Mouse (Mus musculus) limb, embryonic 13.5 days (tissue): ENCODE data around the gene Car12. TPM values are rescaled to one million over a fixed set of nuclear protein-coding genes. Genes with fewer than 3 reads are reported as not detected.

ENCODE experiments used
- ATAC-seq: fragments of 200-750 bp; cut with Nextera tagmentation; 2 replicates; pipeline ENCODE4 v1.8.0; 2017; ENCODE audit warnings: low read depth, moderate number of reproducible peaks, moderate TSS enrichment; ENCODE audit not compliant: low FRiP score
- H3K27ac ChIP-seq: fragments of 300-500 bp; sonication (generic); 2 replicates; pipeline ENCODE4 v1.5.1; 2015; ENCODE audit warnings: inconsistent platforms, mild to moderate bottlenecking, moderate library complexity
- H3K27me3 ChIP-seq: fragments of 300-500 bp; sonication (generic); 2 replicates; pipeline ENCODE4 v1.6.1; 2015; ENCODE audit warnings: mild to moderate bottlenecking, inconsistent platforms
- H3K36me3 ChIP-seq: fragments of 300-500 bp; sonication (generic); 2 replicates; pipeline ENCODE4 v1.6.1; 2015; ENCODE audit warnings: inconsistent platforms, mild to moderate bottlenecking, moderate library complexity
- H3K4me1 ChIP-seq: fragments of 300-500 bp; sonication (generic); 2 replicates; pipeline ENCODE4 v1.6.1; 2015; ENCODE audit warnings: inconsistent platforms
- H3K4me2 ChIP-seq: fragments of 300-500 bp; sonication (generic); replicated peaks from 2 replicates; pipeline ENCODE4 v1.6.1; 2015; ENCODE audit warnings: inconsistent platforms, mild to moderate bottlenecking, moderate library complexity
- H3K4me3 ChIP-seq: fragments of 300-500 bp; sonication (generic); 2 replicates; pipeline ENCODE4 v1.5.1; 2015; ENCODE audit warnings: moderate library complexity, mild to moderate bottlenecking, inconsistent platforms
- H3K9ac ChIP-seq: fragments of 300-500 bp; sonication (generic); 2 replicates; pipeline ENCODE4 v1.6.1; 2015; ENCODE audit warnings: mild to moderate bottlenecking, inconsistent platforms
- H3K9me3 ChIP-seq: fragments of 300-500 bp; sonication (generic); 2 replicates; pipeline ENCODE4 v1.6.1; 2016; ENCODE audit warnings: inconsistent platforms
- WGBS: fragments of 180-500 bp; shearing (Covaris S2); methylation state at CpG from one replicate; pipeline ENCODE4 v1.1.7; 2015; 5-methylcytosine and 5-hydroxymethylcytosine counted together
- polyA plus RNA-seq: library from polyadenylated mRNA; unstranded; fragments of >200 nt; fragmentation: Nextera tagmentation; extraction: Ambion mirVana; gene quantifications from 2 replicates; pipeline ENCODE4 v1.2.1, GENCODE M21; 2015

Gene Car12
- polyA plus RNA-seq, 1 experiment from 2014 or later, result 21.9 TPM

DNA sequence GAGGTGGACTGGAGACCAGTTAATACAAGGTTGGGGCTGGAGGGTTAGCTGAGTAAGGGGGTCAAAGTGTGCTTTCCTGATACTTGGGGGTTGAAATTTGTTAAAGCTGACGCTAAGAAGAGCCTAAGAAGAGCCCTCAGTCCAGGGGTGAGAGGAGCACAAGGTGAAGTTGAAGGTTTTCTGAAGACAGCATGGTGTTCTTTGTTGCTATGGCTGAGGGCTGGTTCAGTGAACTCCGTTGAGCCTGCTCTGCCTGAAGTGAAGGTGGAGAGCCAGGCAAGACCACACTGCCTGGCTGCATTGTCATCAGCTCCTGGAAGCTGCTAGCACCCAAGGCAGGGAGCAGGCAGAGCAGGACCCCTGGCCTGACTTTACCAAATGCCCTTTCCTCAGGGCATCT lies 1.9 kb downstream of the Car12 start:
- peak overlapping the region; percentile 50 for H3K4me3 ChIP-seq
- no peak overlapping the region for H3K27ac ChIP-seq
- no peak for ATAC-seq

DNA sequence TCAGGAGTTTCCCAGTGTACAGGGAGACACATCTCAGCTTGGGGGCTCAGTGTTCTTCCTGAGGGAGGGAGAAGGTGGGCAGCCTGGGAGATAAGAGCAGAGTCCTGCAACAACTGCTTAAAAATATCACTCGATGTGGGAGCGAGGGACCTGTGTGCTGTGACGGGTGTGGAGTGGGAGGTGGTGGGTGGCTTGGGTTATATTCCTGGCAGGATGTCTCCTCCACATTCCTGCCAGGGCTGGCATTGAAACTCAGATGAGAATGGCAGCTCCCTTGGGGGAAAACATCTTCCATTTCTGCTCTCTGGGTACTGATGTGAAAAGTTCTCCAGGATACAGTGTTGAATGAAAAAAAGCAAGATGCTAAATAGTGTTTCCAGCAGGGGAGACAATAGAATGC lies 3.0 kb downstream of the Car12 start:
- Histone ChIP-seq H3K27me3 (0 out of 2 replicates have a peak, but pooled peaks cover 7% of the 10 kb centered on the region), H3K4me3 (no peak overlapping the region), H3K27ac (no peak overlapping the region), H3K9ac (no peak overlapping the region), H3K4me2 (0 out of 2 replicates have a peak overlapping the region, but pooled peaks have one; percentile 9), H3K4me1 (peaks cover 64% of the 10 kb centered on the region), H3K9me3 (no peaks in the 10 kb centered on the region), H3K36me3 (peaks cover 4% of the 10 kb centered on the region; the same call in 1 of the 2 replicates)
- 87% methylated on average over 3 of the region's 3 CpGs for WGBS
- no peak for ATAC-seq

More for the DNA sequence above, 1.9 kb downstream of the Car12 start:
- no peaks in the 10 kb centered on the region for H3K9me3 ChIP-seq
- peaks cover 4% of the 10 kb centered on the region; the same call in 1 of the 2 replicates for H3K36me3 ChIP-seq
- no peak overlapping the region for H3K9ac ChIP-seq
- H3K27me3 ChIP-seq, result 0 out of 2 replicates have a peak, but pooled peaks cover 7% of the 10 kb centered on the region
- peaks cover 56% of the 10 kb centered on the region for H3K4me1 ChIP-seq
- 61% methylated on average over 2 of the region's 2 CpGs for WGBS
- peak overlapping the region; percentile 75 for H3K4me2 ChIP-seq

DNA sequence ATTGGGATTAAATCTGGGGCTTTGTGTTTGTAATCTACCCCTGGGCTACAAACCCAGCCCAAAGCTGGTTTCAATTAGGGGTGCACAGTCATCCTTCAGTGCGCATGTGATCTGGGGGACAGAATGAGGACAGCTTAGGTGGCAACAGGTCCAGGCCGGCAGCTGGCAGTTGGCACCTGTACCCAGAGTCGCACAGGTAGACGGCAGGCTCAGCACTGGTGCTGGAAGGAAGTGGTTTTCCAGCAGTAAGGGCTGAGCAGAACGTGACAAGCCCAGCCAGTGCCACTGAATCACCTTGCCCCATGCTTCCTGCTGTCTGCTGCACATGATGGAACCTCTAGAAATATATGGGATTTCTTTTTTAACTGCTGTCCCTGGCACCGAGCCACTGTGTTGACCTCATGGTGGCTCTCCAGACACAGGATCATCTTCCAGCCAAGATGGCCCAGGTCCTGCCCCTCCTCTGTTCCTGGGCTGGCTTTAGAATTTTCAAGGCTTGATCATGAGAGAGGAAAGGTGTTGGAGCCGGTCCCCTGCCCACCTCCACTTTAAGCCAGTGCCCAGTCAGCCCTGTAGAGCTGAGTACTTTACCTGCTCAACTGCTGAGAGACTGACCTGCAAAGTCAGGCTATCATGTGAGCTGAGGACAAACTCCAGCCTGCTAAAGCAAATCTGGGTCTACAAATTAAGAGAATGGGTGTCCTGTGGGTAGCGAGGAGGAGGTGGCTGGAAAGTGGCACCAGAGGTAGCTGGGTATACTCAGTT lies 7.4 kb downstream of the Car12 start:
- no peaks in the 10 kb centered on the region for H3K9me3 ChIP-seq
- no peak overlapping the region for H3K4me2 ChIP-seq
- H3K4me1 ChIP-seq, result peaks cover 81% of the 10 kb centered on the region
- no peak for ATAC-seq
- no peaks in the 10 kb centered on the region for H3K27me3 ChIP-seq
- no peak overlapping the region for H3K27ac ChIP-seq
- peaks cover 4% of the 10 kb centered on the region; the same call in 1 of the 2 replicates for H3K36me3 ChIP-seq
- 84% methylated on average over 8 of the region's 8 CpGs for WGBS
- no peak overlapping the region for H3K4me3 ChIP-seq
- H3K9ac ChIP-seq, result no peak overlapping the region

DNA sequence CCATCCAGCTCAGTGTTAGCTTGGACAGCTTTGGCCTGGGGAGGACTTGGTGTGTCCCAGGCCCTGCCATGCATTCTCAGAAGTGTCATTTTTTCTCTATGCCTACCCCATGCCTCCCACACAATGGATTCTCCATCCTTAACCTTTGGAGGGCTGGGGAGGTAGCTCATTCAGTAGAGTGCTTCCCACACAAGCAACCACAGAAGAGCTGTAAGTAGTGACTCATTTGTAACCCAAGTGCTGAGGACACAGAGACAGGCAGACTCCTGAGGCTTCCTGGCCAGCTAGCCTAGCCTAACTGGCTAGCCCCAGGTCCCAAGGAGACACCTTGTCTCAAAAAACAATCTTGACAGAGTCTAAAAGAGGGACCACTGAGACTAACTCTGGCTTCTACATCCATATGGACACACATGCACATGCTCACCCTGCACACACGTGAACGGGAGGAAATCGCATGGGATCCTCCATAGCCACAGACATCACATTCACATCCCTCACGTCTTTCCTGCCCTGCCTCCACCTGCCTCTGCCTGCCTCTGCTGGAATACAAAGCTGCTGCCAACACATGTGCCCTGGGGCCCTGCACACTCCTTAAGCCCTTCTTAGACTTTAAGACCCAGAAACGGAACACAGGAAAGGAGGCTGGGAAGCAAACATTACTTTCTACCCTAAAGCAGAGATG lies 8.8 kb downstream of the Car12 start:
- Histone ChIP-seq H3K4me1 (peaks cover 89% of the 10 kb centered on the region), H3K27ac (peak overlapping the region; percentile 82), H3K9ac (no peak overlapping the region), H3K36me3 (peaks cover 4% of the 10 kb centered on the region; the same call in 1 of the 2 replicates), H3K4me3 (no peak overlapping the region), H3K27me3 (no peaks in the 10 kb centered on the region), H3K9me3 (no peaks in the 10 kb centered on the region), H3K4me2 (peak overlapping the region; percentile 17)
- ATAC-seq, result peak; percentile 38; the same call in 1 of the 2 replicates
- WGBS, result 36% methylated on average over 5 of the region's 5 CpGs

DNA sequence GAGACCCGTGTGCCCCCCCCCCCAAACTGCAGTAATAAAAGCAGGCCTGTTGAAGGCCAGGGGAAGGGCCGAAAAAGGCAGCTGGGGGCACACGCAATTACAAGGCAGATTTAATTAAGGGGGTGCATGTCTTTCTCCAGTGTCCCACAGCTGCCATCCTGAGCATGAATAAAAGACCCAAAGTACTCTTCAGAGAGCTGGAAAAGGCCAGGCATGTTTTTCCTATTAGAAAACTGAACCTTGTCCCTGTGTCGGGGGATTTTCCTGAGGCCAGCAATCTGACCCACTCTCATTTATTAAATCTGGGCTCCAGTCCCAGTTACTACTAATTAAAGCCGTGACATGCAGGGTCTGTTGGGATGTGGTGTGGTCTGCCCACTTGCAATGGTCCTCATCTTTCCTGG lies 9.4 kb downstream of the Car12 start:
- WGBS, result 10% methylated on average over 5 of the region's 5 CpGs
- peak; percentile 58 for ATAC-seq
- H3K27me3 ChIP-seq, result no peaks in the 10 kb centered on the region
- peak overlapping the region; percentile 17 for H3K4me2 ChIP-seq
- no peak overlapping the region for H3K9ac ChIP-seq
- H3K27ac ChIP-seq, result peak overlapping the region; percentile 82
- H3K9me3 ChIP-seq, result no peaks in the 10 kb centered on the region
- H3K4me1 ChIP-seq, result peaks cover 87% of the 10 kb centered on the region
- H3K4me3 ChIP-seq, result no peak overlapping the region
- peaks cover 4% of the 10 kb centered on the region; the same call in 1 of the 2 replicates for H3K36me3 ChIP-seq

DNA sequence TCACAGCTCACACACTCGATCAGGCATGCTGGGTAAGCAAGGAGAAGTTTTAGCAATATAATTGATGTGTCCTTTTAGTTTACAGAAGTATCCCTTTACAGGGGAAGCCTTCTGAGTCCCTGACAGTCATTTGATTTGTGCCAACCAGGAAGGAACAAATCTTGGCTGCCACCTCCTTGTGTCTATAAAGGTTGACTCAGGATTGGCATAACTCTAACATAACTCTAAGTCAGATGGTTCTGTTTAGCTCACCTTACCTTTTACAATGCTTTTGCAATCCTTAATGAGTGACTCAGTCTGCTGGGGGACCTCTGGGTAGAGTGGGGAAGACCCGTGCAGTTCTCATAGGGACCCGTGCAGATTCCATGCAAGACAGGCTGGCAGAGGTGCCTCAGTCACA lies 12.1 kb downstream of the Car12 start:
- H3K4me2 ChIP-seq, result no peak overlapping the region; the same call in 1 of the 2 replicates
- H3K4me1 ChIP-seq, result peaks cover 67% of the 10 kb centered on the region
- no peak for ATAC-seq
- H3K9me3 ChIP-seq, result no peaks in the 10 kb centered on the region
- H3K36me3 ChIP-seq, result no peaks in the 10 kb centered on the region
- no peak overlapping the region for H3K9ac ChIP-seq
- peak overlapping the region; percentile 65; the same call in 1 of the 2 replicates for H3K27ac ChIP-seq
- no peak overlapping the region for H3K4me3 ChIP-seq
- H3K27me3 ChIP-seq, result no peaks in the 10 kb centered on the region
- 40% methylated on average over 3 of the region's 3 CpGs for WGBS

DNA sequence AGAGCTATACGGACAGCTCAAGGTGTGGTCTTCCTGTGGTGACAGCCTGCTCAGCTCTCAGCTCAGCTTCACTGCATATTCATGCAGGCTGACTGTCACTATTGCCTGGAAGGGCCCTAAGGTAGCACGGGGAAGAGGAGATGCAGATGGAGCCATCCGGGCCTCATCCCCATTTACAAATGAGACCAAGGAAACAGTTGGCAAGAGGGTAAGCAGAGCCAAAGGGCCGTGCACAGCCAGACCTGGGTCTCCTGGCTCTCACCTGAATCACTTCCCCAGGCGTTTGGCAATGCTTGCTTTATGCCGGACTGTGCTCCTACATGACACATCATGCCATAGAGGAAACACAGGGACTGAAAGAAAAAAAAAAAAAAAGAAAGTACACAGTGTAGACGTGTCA lies 13.8 kb downstream of the Car12 start:
- H3K4me1 ChIP-seq, result peaks cover 54% of the 10 kb centered on the region
- H3K27ac ChIP-seq, result no peak overlapping the region
- WGBS, result 64% methylated on average over 7 of the region's 7 CpGs
- H3K4me2 ChIP-seq, result no peak overlapping the region
- H3K9ac ChIP-seq, result no peak overlapping the region
- no peaks in the 10 kb centered on the region for H3K9me3 ChIP-seq
- H3K4me3 ChIP-seq, result no peak overlapping the region
- H3K27me3 ChIP-seq, result no peaks in the 10 kb centered on the region
- ATAC-seq, result no peak
- no peaks in the 10 kb centered on the region for H3K36me3 ChIP-seq

DNA sequence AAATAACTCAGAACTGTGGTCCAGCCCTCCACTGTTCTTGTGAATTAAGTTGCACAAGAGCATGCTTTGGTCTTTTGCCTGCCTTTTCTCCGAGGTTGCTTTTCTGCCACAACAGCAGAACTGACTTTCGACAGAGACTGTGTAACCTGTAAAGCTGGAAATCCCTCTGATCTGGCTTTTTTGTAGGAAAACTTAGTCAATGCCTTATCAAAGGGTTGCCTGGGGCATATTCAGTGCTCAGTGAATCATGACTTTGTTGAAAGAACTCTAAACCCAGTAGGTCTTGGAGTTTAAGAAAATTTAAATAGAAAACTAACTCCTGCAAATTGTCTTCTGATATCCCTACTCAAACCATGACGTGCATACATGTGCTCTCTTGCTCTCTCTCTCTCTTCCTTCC lies 17.1 kb downstream of the Car12 start:
- 62% methylated on average over 3 of the region's 3 CpGs for WGBS
- no peak overlapping the region for H3K4me2 ChIP-seq
- no peaks in the 10 kb centered on the region for H3K27me3 ChIP-seq
- ATAC-seq, result no peak
- H3K9me3 ChIP-seq, result no peaks in the 10 kb centered on the region
- H3K27ac ChIP-seq, result no peak overlapping the region
- peaks cover 34% of the 10 kb centered on the region for H3K4me1 ChIP-seq
- no peak overlapping the region for H3K9ac ChIP-seq
- no peaks in the 10 kb centered on the region for H3K36me3 ChIP-seq
- H3K4me3 ChIP-seq, result no peak overlapping the region

DNA sequence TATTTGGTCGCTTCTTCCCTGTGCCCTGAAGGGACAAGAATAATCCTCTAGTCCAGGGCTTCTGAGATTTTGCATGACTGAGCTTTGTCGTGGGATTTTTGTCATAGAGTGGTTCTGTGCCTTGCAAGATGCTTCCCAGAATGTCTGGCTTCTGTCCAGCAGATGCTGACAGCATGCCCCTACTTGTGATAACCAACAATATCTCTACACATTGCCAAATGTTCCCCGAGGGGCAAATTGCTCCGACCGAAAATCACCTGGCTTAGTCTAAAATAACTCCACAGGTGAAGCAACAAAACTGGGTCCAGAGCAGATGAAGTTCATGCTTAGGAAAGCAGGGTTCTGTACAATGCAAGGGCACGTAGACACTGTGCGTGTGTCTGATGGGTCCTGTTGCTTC lies 17.8 kb downstream of the Car12 start:
- Histone ChIP-seq H3K9ac (no peak overlapping the region), H3K4me1 (peaks cover 27% of the 10 kb centered on the region), H3K4me3 (no peak overlapping the region), H3K27ac (no peak overlapping the region), H3K9me3 (no peaks in the 10 kb centered on the region), H3K27me3 (no peaks in the 10 kb centered on the region), H3K36me3 (no peaks in the 10 kb centered on the region), H3K4me2 (no peak overlapping the region)
- no peak for ATAC-seq
- 76% methylated on average over 7 of the region's 7 CpGs for WGBS

DNA sequence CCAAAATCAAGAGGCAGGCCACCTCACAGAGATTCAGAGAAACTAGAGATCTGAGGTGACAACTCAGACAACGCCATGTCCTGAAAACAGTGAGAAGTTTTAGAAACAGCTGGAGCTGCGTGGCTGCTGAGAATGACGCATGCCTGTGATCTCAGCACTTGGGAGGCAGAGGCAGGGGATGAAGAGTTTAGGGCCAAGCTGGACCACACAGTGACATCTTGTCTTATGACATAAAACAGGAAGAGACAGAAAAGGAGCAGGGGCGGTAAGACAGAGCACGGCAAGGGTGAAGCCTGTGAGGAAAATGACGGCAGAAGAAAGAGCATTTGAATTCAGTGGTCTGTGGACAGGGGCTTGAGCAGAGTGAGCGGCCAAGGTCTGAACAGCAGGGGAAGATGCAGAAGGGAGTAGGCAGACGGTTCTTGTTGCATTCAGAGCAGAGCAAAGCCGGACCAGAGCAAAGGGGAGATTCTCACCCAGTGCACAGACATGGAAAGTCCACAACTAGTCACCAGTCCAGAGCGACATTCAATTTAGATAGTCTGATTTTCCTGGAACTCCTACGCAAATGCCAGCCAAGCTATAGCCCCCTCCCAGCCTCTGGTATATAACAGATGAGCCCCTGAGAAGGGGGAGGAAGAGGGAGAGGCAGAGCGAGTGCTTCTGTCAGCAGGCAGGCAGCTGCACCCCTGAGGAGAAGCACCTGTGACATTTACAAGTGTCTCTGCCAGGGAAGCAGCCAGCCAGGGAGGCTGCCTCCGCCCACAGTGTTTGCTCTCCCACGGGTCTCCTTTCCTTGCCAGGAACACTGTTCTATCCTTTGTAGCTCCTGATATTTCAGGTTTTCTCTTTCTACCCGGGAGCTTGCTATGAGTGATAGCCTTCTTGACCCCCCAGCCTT lies 19.6 kb downstream of the Car12 start:
- ATAC-seq, result peak; percentile 36
- no peaks in the 10 kb centered on the region for H3K27me3 ChIP-seq
- H3K9me3 ChIP-seq, result no peaks in the 10 kb centered on the region
- H3K36me3 ChIP-seq, result no peaks in the 10 kb centered on the region
- peaks cover 12% of the 10 kb centered on the region for H3K4me1 ChIP-seq
- H3K4me2 ChIP-seq, result no peak overlapping the region
- WGBS, result 34% methylated on average over 15 of the region's 15 CpGs
- peak overlapping the region; percentile 48; the same call in 1 of the 2 replicates for H3K27ac ChIP-seq
- no peak overlapping the region for H3K4me3 ChIP-seq
- H3K9ac ChIP-seq, result no peak overlapping the region

DNA sequence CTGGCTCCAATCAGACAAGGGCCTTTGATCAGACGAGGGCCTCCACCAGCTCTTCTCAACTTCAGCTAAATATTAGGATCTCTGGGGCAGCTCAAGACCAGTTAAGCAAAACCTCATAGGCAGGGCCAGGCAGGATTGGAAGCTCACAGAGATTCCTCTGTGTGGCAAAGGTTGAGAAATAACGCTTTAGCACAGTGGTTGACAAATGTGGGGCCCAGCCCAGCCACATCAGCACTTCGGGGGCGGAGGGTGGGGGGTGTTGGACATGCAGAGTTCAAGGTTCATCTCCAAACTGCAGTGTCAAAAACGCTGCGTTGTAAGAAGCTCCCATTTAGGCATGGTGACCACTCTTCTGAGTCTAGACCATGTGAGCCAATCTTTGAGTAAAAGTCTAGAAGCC lies 21.1 kb downstream of the Car12 start:
- H3K27me3 ChIP-seq, result no peaks in the 10 kb centered on the region
- H3K27ac ChIP-seq, result no peak overlapping the region
- no peak overlapping the region for H3K4me2 ChIP-seq
- 82% methylated on average over 6 of the region's 6 CpGs for WGBS
- no peaks in the 10 kb centered on the region for H3K36me3 ChIP-seq
- H3K4me1 ChIP-seq, result peaks cover 16% of the 10 kb centered on the region
- H3K4me3 ChIP-seq, result no peak overlapping the region
- ATAC-seq, result no peak
- no peaks in the 10 kb centered on the region for H3K9me3 ChIP-seq
- no peak overlapping the region for H3K9ac ChIP-seq
